Mouse (Mus musculus): ENCODE measurements around the gene Gal3st2b. TPM values are rescaled to one million over a fixed set of nuclear protein-coding genes. Genes with fewer than 3 reads are reported as not detected.
"Not testable (repeated sequence)": the region's sequence is repeated elsewhere in the genome, so short reads cannot be mapped to it uniquely, and the experiment has no call there.

The Gal3st2b gene
- polyA plus RNA-seq (2012; rRNA removed) = 0.06 TPM in 1 of 2 replicates, not detected in the other

GRCm38 (mm10) chr1:93918011-93918410, at the start of gene Gal3st2b:
Gene Gal3st2b (plus strand): TSS chr1:93918311.
- not testable (repeated sequence) for DNase-seq (ENCODE audit: low spot score)

- not testable (repeated sequence) for DNase-seq (ENCODE audit: low spot score)
Measured at GRCm38 (mm10) chr1:93871594-93872105, 46.5 kb upstream of the Gal3st2b start.

GRCm38 (mm10) chr1:93874405-93874804, 43.7 kb upstream of the Gal3st2b start:
- DNase-seq (ENCODE audit: low spot score) = not testable (repeated sequence)

GRCm38 (mm10) chr1:93881778-93882177, 36.3 kb upstream of the Gal3st2b start:
- DNase-seq (ENCODE audit: low spot score) = not testable (repeated sequence)

- not testable (repeated sequence) for DNase-seq (ENCODE audit: low spot score)
Measured at GRCm38 (mm10) chr1:93890936-93891335, 27.2 kb upstream of the Gal3st2b start.

DNA sequence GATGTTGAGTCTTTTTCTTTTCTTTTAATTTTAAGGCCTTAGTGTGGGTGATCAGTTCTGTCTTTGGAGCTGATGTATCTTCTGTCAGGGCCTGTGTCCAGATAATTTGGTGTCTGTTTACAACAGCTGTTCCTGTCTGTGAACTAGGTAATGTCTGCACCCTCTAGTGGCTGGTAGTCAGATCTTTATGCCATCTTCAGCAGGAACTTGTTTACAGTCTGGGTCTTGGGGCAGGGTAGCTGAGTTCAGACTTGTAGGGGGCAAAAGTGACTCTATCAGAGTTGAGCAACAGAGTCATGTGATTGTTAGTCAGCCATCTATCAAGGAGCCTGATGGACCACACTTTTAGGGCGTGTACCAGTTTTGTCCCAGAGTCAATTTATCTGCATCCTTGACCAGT, 20.7 kb upstream of the Gal3st2b start:
- DNase-seq (ENCODE audit: low spot score) = not testable (repeated sequence)

DNA sequence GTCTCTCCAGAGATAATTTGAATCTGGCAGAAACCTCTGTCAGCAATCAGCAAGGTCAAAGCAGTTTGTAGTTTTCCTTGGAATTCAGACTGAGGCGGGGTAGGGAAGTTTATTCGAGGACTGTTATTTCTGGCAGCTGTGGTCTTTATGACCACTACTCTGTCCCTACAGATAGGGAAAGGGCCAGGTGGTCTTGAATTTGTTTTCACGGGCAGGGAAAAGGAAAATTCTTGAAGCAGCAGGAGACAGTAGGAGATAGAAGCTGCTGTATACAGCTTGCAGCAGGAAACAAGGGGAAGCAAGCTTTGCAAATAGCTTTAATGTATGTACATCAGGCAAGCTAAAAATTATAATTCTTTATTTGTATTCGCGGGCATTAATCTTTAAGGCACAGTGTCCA, 16.8 kb upstream of the Gal3st2b start:
- not testable (repeated sequence) for DNase-seq (ENCODE audit: low spot score)

DNA sequence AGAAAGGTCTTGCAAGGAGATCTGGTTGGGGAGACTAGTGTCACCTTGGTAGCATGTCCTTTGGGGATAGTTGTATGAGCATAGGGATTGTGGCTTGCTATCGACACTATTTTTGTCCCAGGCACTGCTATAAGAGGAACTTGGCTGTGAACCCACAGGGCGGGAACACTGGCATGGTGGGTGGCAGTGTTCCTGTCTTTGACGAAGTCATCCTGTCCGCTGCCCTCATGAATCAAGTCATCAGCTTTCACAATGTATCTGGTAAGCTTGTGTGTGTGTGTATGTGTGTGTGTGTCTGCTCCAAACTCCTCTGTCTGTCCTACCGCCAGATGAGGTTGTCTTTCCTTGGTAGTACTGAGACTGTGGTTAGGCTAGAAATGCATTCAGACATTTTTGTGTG, 11.4 kb upstream of the Gal3st2b start:
- not testable (repeated sequence) for DNase-seq (ENCODE audit: low spot score)

GRCm38 (mm10) chr1:93908977-93909586, 9.0 kb upstream of the Gal3st2b start:
- DNase-seq (ENCODE audit: low spot score) = not testable (repeated sequence)

- not testable (repeated sequence) for DNase-seq (ENCODE audit: low spot score)
Measured at GRCm38 (mm10) chr1:93911877-93912276, 6.2 kb upstream of the Gal3st2b start.

- DNase-seq (ENCODE audit: low spot score) = not testable (repeated sequence)
Measured at GRCm38 (mm10) chr1:93917160-93917559, 951 bp upstream of the Gal3st2b start.

- DNase-seq (ENCODE audit: low spot score) = not testable (repeated sequence)
Measured at GRCm38 (mm10) chr1:93918775-93919174, 664 bp downstream of the Gal3st2b start.

GRCm38 (mm10) chr1:93919321-93919720, 1.2 kb downstream of the Gal3st2b start:
- DNase-seq (ENCODE audit: low spot score) = not testable (repeated sequence)

- DNase-seq (ENCODE audit: low spot score) = not testable (repeated sequence)
Measured at GRCm38 (mm10) chr1:93922609-93923008, 4.5 kb downstream of the Gal3st2b start.

GRCm38 (mm10) chr1:93923098-93923497, 5.0 kb downstream of the Gal3st2b start:
- not testable (repeated sequence) for DNase-seq (ENCODE audit: low spot score)

DNA sequence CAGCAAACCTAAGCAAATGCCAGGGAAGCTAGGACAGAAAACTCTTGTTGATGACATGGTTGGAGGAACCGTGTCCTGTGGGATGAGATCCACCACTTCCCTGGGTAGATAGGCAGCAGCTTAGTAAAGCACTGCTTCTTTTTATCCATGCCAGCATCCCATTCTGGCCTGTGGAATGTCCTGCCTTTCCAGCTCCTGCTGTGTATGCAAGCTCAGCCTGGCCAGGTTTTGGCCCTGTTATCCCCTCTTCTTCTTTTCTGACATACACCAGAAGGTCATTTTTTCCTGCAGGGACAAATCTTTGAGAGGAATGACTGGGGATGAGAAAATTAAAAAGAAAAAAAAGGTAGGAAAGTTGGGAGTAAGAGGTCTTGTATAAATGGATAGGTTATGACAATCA, 17.3 kb downstream of the Gal3st2b start:
- not testable (repeated sequence) for DNase-seq (ENCODE audit: low spot score)

- DNase-seq (ENCODE audit: low spot score) = not testable (repeated sequence)
Measured at GRCm38 (mm10) chr1:93937807-93938206, 19.7 kb downstream of the Gal3st2b start.

DNA sequence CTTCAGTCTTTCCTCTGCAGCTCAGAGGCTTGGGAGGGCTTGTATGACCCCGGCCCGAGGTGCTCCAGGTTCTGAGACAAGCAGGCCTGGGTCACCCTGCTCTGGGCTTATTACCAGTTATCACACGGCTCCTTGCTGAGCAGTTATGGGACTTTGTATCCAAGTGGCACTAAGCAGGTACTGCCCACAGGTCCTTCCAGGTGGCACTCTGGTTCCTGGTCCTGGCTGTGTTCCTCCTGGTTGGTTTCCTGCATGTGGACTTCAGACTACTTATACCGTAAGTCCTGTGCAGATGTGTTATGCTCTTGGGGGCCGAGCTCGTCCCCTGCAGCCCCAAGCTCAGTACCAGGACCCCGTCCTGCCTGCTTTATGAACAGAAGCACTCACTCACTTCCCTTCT, 20.3 kb downstream of the Gal3st2b start:
- not testable (repeated sequence) for DNase-seq (ENCODE audit: low spot score)

DNA sequence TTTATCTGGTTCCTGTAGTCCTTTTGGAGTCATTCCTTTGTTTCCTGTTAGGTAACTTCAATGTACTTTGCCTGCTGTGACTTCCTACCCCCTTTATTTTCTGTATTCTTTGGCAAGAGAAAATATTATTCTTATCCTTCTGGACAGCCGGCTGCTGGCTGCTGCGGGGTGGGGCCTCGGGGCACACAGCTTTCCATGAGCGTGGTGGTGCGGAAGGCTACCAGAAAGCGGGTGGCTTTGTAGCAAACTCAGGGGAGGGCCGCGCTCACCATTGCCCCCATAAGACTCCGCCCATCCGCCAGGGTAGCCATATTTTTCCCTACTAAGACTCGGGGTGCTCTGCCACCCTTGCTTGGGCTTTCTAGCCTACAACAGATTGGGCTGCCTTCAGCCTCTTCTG, 31.0 kb downstream of the Gal3st2b start:
- DNase-seq (ENCODE audit: low spot score) = not testable (repeated sequence)

- DNase-seq (ENCODE audit: low spot score) = not testable (repeated sequence)
Measured at GRCm38 (mm10) chr1:93966489-93966888, 48.4 kb downstream of the Gal3st2b start.

GRCm38 (mm10) chr1:93970380-93970779, 52.3 kb downstream of the Gal3st2b start:
- not testable (repeated sequence) for DNase-seq (ENCODE audit: low spot score)

GRCm38 (mm10) chr1:93970797-93971196, 52.7 kb downstream of the Gal3st2b start:
- not testable (repeated sequence) for DNase-seq (ENCODE audit: low spot score)

GRCm38 (mm10) chr1:93975764-93976163, 57.7 kb downstream of the Gal3st2b start:
- not testable (repeated sequence) for DNase-seq (ENCODE audit: low spot score)
